Mouse (Mus musculus) embryo, embryonic 11 days (tissue): ENCODE results near the gene Tmem50a.
"Not testable (repeated sequence)": the region's sequence is repeated elsewhere in the genome, so short reads cannot be mapped to it uniquely, and the experiment has no call there.

Source experiments
- DNase-seq: peaks from one replicate; pipeline ENCODE4 v3.0.0-alpha.2; 2015

Tmem50a gene

DNA sequence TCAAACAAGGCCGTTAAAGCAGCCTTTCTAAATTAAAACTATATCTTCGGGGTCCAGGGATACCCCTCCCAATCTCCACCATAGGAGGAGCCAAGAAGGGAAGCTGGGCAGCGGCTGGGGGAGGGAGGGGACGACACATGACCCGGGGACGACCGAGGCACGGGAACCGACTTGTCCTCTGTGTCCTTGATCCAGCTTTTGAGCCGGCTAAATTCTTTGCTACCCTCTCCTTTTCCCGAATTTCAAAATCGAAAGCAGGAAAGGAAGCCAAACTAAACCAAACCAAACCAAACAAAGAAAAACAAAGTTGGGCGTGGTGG is 8.1 kb upstream of the Tmem50a start:
- DNase-seq, result peak; percentile 79

DNA sequence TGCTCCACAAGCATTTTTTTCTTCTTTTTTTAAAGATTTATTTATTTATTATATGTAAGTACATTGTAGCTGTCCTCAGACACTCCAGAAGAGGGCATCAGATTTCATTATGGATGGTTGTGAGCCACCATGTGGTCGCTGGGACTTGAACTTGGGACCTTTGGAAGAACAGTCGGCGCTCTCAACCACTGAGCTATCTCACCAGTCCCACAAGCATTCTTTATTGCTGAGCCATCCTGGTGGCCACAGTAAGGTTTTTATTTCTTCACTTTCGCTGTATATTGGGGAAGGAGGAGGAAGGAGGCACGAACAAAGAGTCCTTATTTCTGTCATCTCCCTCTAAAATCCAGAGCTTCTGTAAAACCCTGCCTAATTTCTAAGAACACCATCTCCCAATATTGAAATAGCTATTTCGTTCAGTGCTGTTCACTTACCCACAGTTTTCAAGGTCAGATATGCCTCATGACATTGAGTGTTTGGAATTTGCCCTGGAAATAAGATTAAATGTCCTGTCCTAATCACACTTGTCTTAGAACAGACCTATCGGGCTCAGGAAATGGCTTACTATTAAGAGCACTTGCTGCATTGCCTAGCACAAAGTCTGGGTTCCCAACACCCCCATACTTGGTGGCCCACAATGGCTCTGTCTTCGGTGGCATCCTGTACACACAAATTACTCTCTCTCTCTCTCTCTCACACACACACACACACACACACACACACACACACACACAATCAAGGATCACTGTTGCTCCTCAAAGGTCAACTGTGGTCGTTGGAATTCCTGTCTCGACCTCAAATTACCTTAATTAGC is 7.5 kb upstream of the Tmem50a start:
- DNase-seq, result peak; percentile 41

DNA sequence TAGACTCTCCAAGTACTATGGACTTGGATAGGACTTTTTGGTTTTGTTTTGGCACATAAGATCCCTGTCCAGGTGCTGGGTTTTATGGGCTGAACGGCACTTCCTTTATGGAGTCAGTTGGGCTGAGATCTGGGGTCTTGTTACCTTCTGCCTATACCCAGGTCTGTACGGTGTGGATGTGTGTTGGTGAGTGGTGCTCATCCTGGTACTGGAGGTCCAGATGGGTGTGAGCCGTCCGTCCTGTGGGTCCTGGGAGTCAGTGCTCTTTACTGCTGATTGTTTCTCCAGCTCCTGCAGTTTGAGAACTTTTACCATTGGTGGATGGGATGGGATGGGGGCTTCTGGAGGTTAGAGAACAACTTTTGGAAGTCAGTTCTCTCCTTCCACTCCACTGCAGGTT is 6.9 kb upstream of the Tmem50a start:
- no peak for DNase-seq

DNA sequence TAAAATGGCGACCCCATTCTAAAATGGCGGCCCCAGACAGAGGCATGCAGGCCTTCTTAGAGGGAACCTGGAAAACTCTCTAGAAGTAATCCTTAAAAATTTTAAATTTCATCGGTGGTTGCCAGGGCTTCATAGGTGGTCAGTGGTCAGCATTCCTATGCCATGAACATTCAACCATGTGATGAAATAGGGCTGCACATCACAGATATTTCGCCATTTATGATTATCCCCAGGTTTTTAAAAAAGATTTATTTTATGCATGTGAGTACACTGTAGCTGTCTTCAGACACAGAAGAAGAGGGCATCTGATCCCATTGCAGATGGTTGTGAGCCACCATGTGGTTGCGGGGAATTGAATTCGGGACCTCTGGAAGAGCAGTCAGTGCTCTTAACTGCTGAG is 5.8 kb upstream of the Tmem50a start:
- no peak for DNase-seq

DNA sequence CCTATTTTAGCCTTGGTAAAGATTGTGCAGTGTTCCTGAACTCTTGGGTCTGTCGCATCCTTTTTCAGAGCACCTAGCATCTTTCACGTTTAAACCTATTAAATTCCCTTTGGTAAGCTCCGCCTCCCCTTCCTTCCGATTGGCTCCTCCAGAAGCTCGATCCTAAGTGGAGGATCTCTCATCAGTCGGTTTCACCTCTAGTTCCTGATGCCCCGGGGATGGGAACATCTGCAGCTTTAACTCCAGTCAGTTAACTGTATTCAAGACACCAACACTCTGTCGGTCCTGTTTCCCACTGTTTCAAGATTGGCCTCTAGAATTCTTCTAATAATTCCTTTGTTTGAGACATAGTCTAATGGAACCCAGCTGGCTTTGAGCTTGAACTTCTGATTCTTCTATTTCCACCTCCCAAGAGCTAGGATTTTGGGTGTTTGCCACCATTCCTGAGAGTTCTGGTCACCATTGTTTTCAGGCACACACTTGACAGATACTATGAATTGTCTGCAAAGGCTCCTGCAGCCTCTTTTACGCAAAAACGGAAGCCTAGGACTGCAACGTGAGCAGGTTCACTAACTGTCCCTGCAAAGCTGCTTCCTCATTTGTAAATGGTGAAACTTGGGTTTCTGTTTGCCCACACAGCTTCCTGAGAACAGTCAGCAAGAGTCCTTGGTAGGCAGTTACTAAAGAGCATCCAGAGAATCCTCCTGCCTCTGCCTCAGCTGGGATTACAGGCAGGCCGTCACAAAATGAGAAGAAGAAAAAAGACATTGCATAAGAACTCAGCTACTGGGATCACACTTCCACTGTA is 5.1 kb upstream of the Tmem50a start:
- DNase-seq, result no peak

- DNase-seq, result no peak
Measured at GRCm38 (mm10) chr4:134918381-134918780, 3.6 kb upstream of the Tmem50a start.

DNA sequence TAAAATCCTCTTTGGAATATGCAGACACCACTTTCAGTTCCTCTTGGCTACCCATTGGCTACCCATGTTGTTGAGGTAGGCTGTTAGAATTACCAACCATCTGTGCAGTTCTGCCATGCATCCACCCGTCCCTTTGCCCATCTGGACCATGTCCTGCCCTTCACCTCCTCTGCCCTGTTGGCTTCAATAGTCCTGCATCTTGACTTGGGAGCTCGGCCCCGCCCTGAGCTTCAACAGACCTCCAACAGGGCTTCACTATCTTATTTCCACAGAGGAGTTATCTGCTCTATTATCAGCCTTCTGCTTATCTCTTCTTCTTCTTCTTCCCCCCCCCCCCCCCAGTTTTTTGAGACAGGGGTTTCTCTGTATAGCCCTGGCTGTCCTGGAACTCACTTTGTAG is 2.4 kb upstream of the Tmem50a start:
- no peak for DNase-seq

DNA sequence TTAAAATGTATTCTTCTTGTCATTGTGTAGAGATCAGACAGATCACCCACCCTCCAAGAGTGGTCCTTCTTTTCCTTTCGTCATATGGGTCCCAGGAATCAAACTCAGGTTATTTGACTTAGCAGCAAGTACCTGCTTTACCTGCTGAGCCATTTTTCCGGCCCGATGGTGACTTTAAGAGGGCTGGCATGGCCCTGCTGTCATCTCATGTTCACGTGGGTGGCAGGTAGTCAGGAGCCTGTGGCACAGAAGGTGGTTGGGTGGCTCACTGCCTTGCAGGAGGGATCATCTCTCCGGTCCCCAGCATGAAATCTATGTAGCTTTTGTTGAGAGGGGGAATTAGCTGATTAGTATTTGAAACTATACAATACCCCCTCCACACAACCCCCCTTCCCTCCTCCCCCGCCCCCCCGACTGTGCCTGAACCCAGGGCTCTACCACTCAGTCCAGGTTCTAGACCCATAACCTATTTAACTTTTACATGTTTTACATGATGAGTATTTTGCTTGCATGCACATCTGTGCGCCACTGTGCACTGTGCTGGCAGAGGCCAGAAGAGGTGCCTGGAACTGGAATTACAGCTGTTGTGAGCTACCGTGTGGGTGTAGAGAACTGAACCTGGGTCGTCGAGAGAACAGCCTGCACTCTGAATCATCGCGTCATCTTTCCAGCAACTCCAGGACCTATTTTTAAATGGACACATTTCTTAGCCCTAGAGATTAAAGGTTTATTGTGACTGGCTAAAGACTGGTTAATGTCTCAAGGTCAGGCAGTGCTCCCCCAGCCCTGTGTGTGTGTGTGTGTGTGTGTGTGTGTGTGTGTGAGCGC is 613 bp upstream of the Tmem50a start:
- DNase-seq, result no peak

- no peak for DNase-seq
Measured at GRCm38 (mm10) chr4:134914122-134914863, 531 bp downstream of the Tmem50a start.

GRCm38 (mm10) chr4:134913413-134913812 is 1.4 kb downstream of the Tmem50a start:
- DNase-seq, result peak; percentile 83

DNA sequence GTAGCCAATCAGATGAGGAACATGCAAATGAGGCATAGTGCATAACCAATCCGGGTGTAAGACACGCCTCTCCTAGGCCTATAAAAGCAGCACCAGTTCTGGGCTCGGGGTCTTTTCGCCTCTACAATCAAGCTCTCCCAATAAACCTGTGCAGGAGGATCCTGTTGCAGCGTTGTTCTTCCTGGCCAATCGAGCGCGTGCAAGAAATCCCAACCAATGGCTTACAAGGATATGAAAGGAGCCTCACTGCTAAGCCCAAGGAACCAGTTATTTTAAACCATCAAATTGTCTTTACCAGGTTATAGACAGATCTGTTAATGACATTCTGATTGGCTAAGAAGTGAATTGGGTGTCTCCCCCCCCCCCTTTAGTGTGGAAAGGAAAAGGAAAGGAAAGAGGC is 3.4 kb downstream of the Tmem50a start:
- not testable (repeated sequence) for DNase-seq

- DNase-seq, result no peak
Measured at GRCm38 (mm10) chr4:134903046-134903445, 11.8 kb downstream of the Tmem50a start.

DNA sequence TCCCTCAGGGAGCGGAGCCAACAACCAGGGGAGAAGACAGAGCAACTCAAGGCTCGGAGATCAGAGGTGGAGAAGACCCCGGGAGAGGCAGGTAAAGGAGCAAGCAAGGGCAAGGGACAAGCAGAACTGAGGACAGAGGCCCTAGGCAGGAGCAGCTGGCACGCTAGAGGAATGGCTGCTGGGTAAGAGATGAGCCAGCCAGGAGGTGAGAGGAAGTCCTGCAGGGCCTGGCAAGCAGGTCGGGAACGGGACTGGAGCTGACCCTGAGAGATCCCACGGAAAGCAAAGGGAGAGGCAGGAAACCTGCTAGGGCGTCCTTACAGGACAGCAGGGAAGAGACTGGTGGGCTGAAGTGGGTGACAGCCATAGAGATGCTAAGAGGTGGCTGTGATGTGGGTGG is 13.7 kb downstream of the Tmem50a start:
- DNase-seq, result no peak

DNA sequence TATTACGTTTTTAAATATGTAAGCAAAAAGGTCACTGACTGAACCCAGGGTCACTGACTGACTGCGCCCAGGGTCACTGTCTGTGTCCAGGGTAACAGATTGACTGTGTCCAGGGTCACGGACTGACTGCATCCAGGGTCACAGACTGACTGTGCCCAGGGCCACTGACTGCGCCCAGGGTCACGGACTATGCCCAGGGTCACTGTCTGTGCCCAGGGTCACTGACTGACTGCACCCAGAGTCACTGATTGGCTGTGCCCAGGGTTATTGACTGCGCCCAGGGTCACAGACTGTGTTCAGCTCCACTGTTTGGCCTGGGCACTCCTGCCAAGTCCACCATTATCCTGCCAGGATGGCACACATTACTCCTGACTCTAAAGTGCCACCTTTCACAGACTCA is 17.6 kb downstream of the Tmem50a start:
- no peak for DNase-seq

DNA sequence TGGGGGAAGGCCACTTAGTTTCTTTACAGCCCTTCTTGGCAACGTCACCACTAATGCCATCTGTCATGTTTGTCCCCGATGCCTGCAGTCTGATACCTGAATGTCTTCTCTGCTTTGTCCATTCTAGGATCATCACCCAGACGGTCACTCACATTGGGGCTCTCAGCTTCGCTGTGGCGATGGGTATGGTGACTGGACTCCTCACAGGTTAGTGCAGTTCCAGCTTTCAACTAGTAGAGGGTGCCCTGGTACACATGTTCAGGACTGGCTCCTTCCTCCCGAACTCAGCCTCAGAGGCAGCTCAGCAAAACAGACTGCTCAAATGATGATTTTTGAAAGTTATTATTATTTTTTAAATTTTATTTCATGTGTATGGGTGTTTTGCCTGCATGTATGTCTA is 22.7 kb downstream of the Tmem50a start:
- DNase-seq, result no peak

GRCm38 (mm10) chr4:134884364-134884763 is 30.5 kb downstream of the Tmem50a start:
- DNase-seq, result no peak

DNA sequence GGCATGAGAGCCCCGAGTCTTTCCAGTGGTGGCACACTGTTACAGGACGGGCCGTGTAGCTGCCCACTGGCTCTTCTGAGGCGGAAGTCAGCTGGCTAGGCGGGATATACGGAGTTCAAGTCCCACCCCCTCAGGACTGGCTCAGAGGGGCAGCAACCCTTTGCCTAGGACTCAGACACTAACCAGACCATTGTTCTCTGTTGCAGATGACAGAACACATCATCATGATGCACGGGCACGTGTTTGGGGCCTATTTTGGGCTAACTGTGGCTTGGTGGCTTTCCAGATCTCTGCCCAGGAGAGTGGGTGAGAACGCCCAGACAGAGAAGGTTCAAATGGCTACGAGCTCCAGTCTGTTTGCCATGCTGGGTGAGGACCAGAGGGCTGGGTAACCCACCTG is 31.0 kb downstream of the Tmem50a start:
- DNase-seq, result no peak

DNA sequence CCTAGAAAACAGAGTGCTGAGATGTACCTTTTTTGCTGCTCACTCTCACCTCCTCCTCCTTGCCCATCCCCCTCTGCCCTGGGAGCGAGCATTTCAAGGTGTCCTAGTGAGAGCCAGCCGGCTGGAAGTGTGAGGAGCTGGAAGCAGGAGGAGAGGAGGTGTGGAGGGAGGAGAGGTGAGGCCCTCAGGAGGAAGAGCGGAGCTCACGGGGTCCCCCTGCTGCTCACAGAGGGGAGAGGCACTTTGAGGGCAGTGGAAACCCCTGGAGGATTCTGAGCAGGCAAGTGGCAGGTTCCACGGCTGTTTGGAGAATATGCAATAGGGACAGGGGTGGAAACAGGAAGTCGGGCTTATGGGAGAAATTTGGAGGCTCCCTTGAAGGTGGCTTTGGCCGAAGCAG is 31.6 kb downstream of the Tmem50a start:
- peak; percentile 59 for DNase-seq

DNA sequence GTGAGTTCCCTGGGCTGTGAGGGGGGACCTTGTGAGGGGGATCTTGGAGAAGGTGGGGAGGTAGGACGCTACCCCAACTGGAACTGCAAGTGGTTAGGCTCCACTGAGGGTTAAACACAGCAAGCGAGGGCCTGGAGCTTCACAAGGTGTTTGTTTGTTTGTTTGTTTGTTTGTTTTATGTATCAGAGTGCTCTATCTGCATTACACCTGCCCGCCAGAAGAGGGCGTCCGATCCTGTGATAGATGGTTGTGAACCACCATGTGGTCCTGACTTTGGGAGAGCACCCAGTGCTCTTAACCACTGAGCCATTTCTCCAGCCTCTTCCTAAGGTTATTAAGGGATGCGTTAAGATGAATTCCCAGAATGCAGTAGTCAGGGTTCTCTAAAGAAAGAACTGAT is 34.8 kb downstream of the Tmem50a start:
- DNase-seq, result no peak

DNA sequence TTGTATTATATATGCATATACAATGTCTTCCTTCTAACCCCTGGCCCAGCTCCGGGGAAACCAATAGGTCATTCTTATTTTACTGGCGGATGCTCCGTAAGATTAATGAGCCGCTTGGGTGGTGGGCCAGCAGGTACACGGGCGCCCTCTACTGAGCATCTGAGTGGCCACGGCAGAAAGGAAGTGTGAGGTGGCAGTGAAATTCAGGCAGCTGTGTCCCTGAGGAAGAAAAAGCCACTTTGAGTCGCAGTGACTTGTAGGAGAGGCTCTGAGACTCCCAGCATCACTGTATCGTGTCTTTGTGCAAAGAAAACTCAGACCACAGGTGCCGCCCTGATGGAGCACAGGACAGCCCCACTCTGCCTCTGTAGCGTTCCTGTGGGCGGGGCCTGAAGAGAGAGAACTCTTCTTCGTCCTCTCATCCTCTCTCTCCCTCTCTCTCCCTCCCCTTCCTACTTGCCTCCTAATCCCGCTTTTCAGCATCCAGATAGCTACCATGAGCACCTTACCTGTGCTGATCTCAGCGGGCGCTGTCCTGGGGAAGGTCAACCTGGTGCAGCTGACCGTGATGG is 35.3 kb downstream of the Tmem50a start:
- DNase-seq, result peak; percentile 83

- no peak for DNase-seq
Measured at GRCm38 (mm10) chr4:134876171-134876570, 38.7 kb downstream of the Tmem50a start.

GRCm38 (mm10) chr4:134871950-134872349 is 42.9 kb downstream of the Tmem50a start:
- DNase-seq, result no peak
